Mouse (Mus musculus): Measurements from ENCODE around the gene Litaf.

GRCm38 (mm10) chr16:10943257-10943656 is 122.7 kb downstream of the Litaf start:
- TF ChIP-seq EP300 (IDR thresholded peaks at IDR 0.05; ENCODE audit: low read depth in 1 of 2, low read length in 2 of 2) (no peak), POLR2A (IDR thresholded peaks at IDR 0.05; ENCODE audit: control insufficient read depth in 1 of 2, insufficient read depth in 1 of 2, low read depth in 1 of 2, low read length in 2 of 2, poor library complexity in 1 of 2) (no peak), CTCF (IDR thresholded peaks at IDR 0.05 in 2 of 3, conservative IDR thresholded peaks at IDR 0.05 in 1 of 3; ENCODE audit: control insufficient read depth in 1 of 3, insufficient read depth in 1 of 3, low read depth in 2 of 3, low read length in 3 of 3, poor library complexity in 1 of 3, severe bottlenecking in 1 of 3) (peak in 1 of 3 experiments; percentile 5; a peak in 1 of 6 replicates), SIN3A (IDR thresholded peaks at IDR 0.05; ENCODE audit: low read length) (no peak), SMC3 (IDR thresholded peaks at IDR 0.05; ENCODE audit: low read depth, low read length) (peak; percentile 34), TAL1 (IDR thresholded peaks at IDR 0.05; ENCODE audit: low read length) (no peak), ZNF384 (IDR thresholded peaks at IDR 0.05; ENCODE audit: low read depth, low read length) (no peak), TCF12 (IDR thresholded peaks at IDR 0.05; ENCODE audit: low read depth, low read length) (no peak), CHD2 (IDR thresholded peaks at IDR 0.05; ENCODE audit: low read length) (no peak), E2F4 (IDR thresholded peaks at IDR 0.05; ENCODE audit: borderline replicate concordance, low read depth, low read length) (no peak), MAX (IDR thresholded peaks at IDR 0.05; ENCODE audit: low read length) (no peak)

All from MEL (cell line).